Mouse (Mus musculus): ENCODE data around the gene Exoc5.

Gene Exoc5

GRCm38 (mm10) chr14:49001655-49002054 lies 64.8 kb downstream of the Exoc5 start:
- no peak for DNase-seq

- DNase-seq = no peak
Observed at GRCm38 (mm10) chr14:48998795-48999194, 67.7 kb downstream of the Exoc5 start.

- DNase-seq = no peak
Observed at GRCm38 (mm10) chr14:48993861-48994260, 72.6 kb downstream of the Exoc5 start.

GRCm38 (mm10) chr14:48992070-48992580 lies 74.3 kb downstream of the Exoc5 start:
- no peak for DNase-seq

- no peak for DNase-seq
Observed at GRCm38 (mm10) chr14:48991144-48991522, 75.3 kb downstream of the Exoc5 start.

- DNase-seq = peak; percentile 26
Observed at GRCm38 (mm10) chr14:48990471-48991143, 75.8 kb downstream of the Exoc5 start.

- no peak for DNase-seq
Observed at GRCm38 (mm10) chr14:48989831-48990230, 76.6 kb downstream of the Exoc5 start.

- DNase-seq = no peak
Observed at GRCm38 (mm10) chr14:48986231-48986630, 80.2 kb downstream of the Exoc5 start.

GRCm38 (mm10) chr14:48985673-48986072 lies 80.8 kb downstream of the Exoc5 start:
- peak; percentile 7 for DNase-seq

GRCm38 (mm10) chr14:48978971-48979388 lies 87.5 kb downstream of the Exoc5 start:
- DNase-seq = no peak

GRCm38 (mm10) chr14:48971546-48971945 lies 94.9 kb downstream of the Exoc5 start:
- DNase-seq = no peak

GRCm38 (mm10) chr14:48968670-48969069 lies 97.8 kb downstream of the Exoc5 start:
- DNase-seq = no peak
